Comparison of ENCODE assay signal across 18 mouse cellular contexts in genomic region chr8:116702501-116702900, GRCm38 (mm10). TPM values are rescaled to one million over a fixed set of nuclear protein-coding genes. Genes with fewer than 3 reads are reported as not detected.
A peak's percentile ranks its signal among the peaks of the same experiment; 100 is the strongest.
DNase-seq lines count a peak whose midpoint lies in the region; ATAC-seq lines count a peak whose summit lies in the region.
"Had no signal": no experiment of that assay in that cellular context is flagged by ENCODE, and none has a peak within 500 bp of the region (broad histone marks: within the 10 kb centered on the region; RNA-seq: fewer than 3 reads in every experiment).

No protein-coding gene starts in this region.

- H3K4me1 ChIP-seq in heart, embryonic 12.5 days (replicated peaks): no peaks in the 10 kb centered on the region
- no peaks in the 10 kb centered on the region for H3K4me1 ChIP-seq in intestine, embryonic 16.5 days (ENCODE audit: control insufficient read depth, insufficient read depth, low read length)
- H3K4me1 ChIP-seq: kidney, embryonic 15.5 days; liver, embryonic 15.5 days; megakaryocyte, embryonic 14.5 days had no signal

- H3K4me2 ChIP-seq in heart, embryonic 12.5 days: no peak overlapping the region
- H3K4me2 ChIP-seq in intestine, embryonic 16.5 days (ENCODE audit: low read depth, low read length): no peak overlapping the region
- H3K4me2 ChIP-seq: kidney, embryonic 15.5 days; liver, embryonic 15.5 days had no signal

- WGBS in heart, embryonic 12.5 days: 73% methylated on average over 6 of the region's 6 CpGs
- WGBS in intestine, embryonic 16.5 days: 86% methylated on average over 6 of the region's 6 CpGs

- ATAC-seq in heart, embryonic 12.5 days (ENCODE audit: insufficient number of reproducible peaks, low FRiP score): no peak
- peak; percentile 35 for ATAC-seq in inflammation-experienced regulatory T-cells, adult 6 months
- ATAC-seq in intestine, embryonic 16.5 days: no peak
- ATAC-seq: forebrain, embryonic 14.5 days; midbrain, embryonic 16.5 days had no signal

- H3K9ac ChIP-seq in heart, embryonic 12.5 days: no peak overlapping the region
- no peak overlapping the region for H3K9ac ChIP-seq in intestine, embryonic 16.5 days (ENCODE audit: low read depth, low read length)
- H3K9ac ChIP-seq: kidney, embryonic 15.5 days; liver, embryonic 15.5 days had no signal

- H3K27me3 ChIP-seq in heart, embryonic 12.5 days (replicated peaks): no peaks in the 10 kb centered on the region
- no peaks in the 10 kb centered on the region for H3K27me3 ChIP-seq in intestine, embryonic 16.5 days (replicated peaks; ENCODE audit: control insufficient read depth, insufficient read depth, low read length)
- H3K27me3 ChIP-seq: kidney, embryonic 15.5 days; liver, embryonic 15.5 days; megakaryocyte, embryonic 14.5 days had no signal

- H3K9me3 ChIP-seq in heart, embryonic 12.5 days (replicated peaks): peaks cover 11% of the 10 kb centered on the region
- H3K9me3 ChIP-seq in intestine, embryonic 16.5 days (ENCODE audit: control insufficient read depth, low read length): no peaks in the 10 kb centered on the region; the same call in 1 of the 2 replicates
- H3K9me3 ChIP-seq: kidney, embryonic 15.5 days; liver, embryonic 15.5 days had no signal

- no peak overlapping the region for H3K27ac ChIP-seq in heart, embryonic 12.5 days (ENCODE audit: poor library complexity, severe bottlenecking)
- H3K27ac ChIP-seq in intestine, embryonic 16.5 days (ENCODE audit: low read length): no peak overlapping the region
- H3K27ac ChIP-seq: kidney, embryonic 15.5 days; left cerebral cortex, adult 2 months; liver, embryonic 15.5 days had no signal

- no peak overlapping the region for H3K4me3 ChIP-seq in heart, embryonic 12.5 days
- H3K4me3 ChIP-seq in intestine, embryonic 16.5 days (ENCODE audit: low read length): no peak overlapping the region
- H3K4me3 ChIP-seq: erythroblast, embryonic 14.5 days; kidney, embryonic 15.5 days; left cerebral cortex, adult 2 months; liver, embryonic 15.5 days; megakaryocyte, embryonic 14.5 days had no signal

- peak; percentile 22 for DNase-seq in heart, adult 11 months
- peak; percentile 37 for DNase-seq in thymus, postnatal 25 days
- no peak for DNase-seq in thymus, postnatal 10 days (ENCODE audit: low spot score in 2 of 2)
- DNase-seq in adrenal gland, postnatal 25 days: no peak
- DNase-seq in c-Kit-positive CD71-positive TER-119-positive erythroid progenitor cells, embryonic 14.5 days (ENCODE audit: low spot score): no peak
- DNase-seq: adrenal gland, postnatal 14 days; cerebellum, adult 2 months; lung, postnatal 10 days had no signal

- peaks cover 8% of the 10 kb centered on the region; the same call in 1 of the 2 replicates for H3K36me3 ChIP-seq in heart, embryonic 12.5 days
- no peaks in the 10 kb centered on the region for H3K36me3 ChIP-seq in intestine, embryonic 16.5 days (ENCODE audit: control insufficient read depth, insufficient read depth, low read length)
- H3K36me3 ChIP-seq: liver, embryonic 15.5 days had no signal

RNA-seq across cellular contexts. Expression of gene Cdyl2, which starts 30.3 kb away (rescaled TPM):
- polyA plus RNA-seq in heart, embryonic 12.5 days (2016; fragmentation: Nextera tagmentation; extraction: Ambion mirVana): 5.0 and 5.2 TPM in 2 replicates
- 10 to 100 TPM in 2 of 3 experiments, 1 to 10 TPM in 1; 7.8 to 21.9 (median 14.5) TPM for polyA plus RNA-seq in inflammation-experienced regulatory T-cells, adult 6 months (2017; shearing (Covaris generic))
- total RNA-seq in adrenal gland, postnatal 25 days (2021): 9.0 and 10.8 TPM in 2 replicates
- 4.0 and 4.3 TPM in 2 replicates for polyA plus RNA-seq in intestine, embryonic 16.5 days (2015; fragmentation: Nextera tagmentation; extraction: Ambion mirVana)

Comparison
In these comparisons a context has a peak if more than half of its experiments do, and no peak if none do; other contexts are left out.
1. DNase-seq: peak in heart, adult 11 months (single experiment) and thymus, postnatal 25 days (single experiment); none in thymus, postnatal 10 days (0 of 2), adrenal gland, postnatal 25 days (single experiment) and c-Kit-positive CD71-positive TER-119-positive erythroid progenitor cells, embryonic 14.5 days (single experiment).